Mouse (Mus musculus): ENCODE data around the gene Ercc4. TPM values are rescaled to one million over a fixed set of nuclear protein-coding genes. Genes with fewer than 3 reads are reported as not detected.
"Not testable (repeated sequence)": the region's sequence is repeated elsewhere in the genome, so short reads cannot be mapped to it uniquely, and the experiment has no call there.

Ercc4 gene
- polyA plus RNA-seq, 1 experiment from 2014 or later = 8.1 TPM

DNA sequence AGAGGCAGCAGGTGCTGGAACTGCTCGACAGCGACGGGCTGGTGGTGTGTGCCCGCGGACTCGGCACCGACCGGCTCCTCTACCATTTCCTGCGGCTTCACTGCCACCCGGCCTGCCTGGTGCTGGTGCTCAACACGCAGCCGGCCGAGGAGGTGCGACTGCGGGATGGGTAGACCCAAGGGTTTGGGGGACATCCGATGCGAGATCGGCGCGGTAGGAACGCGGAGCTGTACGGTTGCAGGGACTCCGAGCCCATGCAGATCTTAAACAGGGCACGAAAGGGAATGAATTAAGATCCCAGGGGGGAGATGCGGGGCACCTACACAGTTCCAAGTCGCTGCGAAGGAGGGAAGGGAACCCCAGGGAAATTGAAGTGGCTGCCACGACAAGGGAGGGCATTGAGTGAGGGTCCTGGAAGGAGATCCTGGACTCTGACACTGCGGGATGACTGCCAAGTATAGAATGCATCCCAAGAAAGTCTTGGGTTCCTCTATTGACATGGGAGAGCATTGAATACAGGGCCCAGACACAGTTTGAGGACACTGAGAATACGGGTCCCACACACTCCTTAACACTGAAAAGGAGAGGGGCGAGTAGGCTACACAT, 609 bp downstream of the Ercc4 start:
- Histone ChIP-seq H3K4me1 (ENCODE audit: insufficient read depth, low read depth, low read length) (peaks cover 5% of the 10 kb centered on the region; the same call in 1 of the 2 replicates), H3K4me3 (ENCODE audit: low read depth, low read length) (peak overlapping the region; percentile 55), H3K27ac (ENCODE audit: low read length) (peak overlapping the region; percentile 81), H3K36me3 (ENCODE audit: insufficient read depth, low read length) (peaks cover 9% of the 10 kb centered on the region; the same call in 1 of the 2 replicates), H3K4me2 (replicated peaks; ENCODE audit: low read depth, low read length) (peak overlapping the region; percentile 85), H3K9ac (replicated peaks; ENCODE audit: low read depth) (peak overlapping the region; percentile 95), H3K27me3 (replicated peaks; ENCODE audit: insufficient read depth, low read length) (no peaks in the 10 kb centered on the region), H3K9me3 (ENCODE audit: low read length) (no peaks in the 10 kb centered on the region)
- TF ChIP-seq EP300 (IDR thresholded peaks at IDR 0.05) = no peak
- TF ChIP-seq CTCF (IDR thresholded peaks at IDR 0.05) = no peak
- ATAC-seq = peak; percentile 62; the same call in 1 of the 2 replicates
- WGBS = under 1% methylated on average over 31 of the region's 32 CpGs
- no peak for DNase-seq (ENCODE audit: low spot score)

GRCm38 (mm10) chr16:13114821-13115220, 5.3 kb downstream of the Ercc4 start:
- 88% methylated on average over 2 of the region's 2 CpGs for WGBS

GRCm38 (mm10) chr16:13115466-13115865, 6.0 kb downstream of the Ercc4 start:
- ATAC-seq = not testable (repeated sequence)

More at GRCm38 (mm10) chr16:13114821-13115220, 5.3 kb downstream of the Ercc4 start:
- Histone ChIP-seq H3K9me3 (ENCODE audit: low read length) (no peaks in the 10 kb centered on the region), H3K9ac (replicated peaks; ENCODE audit: low read depth) (no peak overlapping the region), H3K27ac (ENCODE audit: low read length) (no peak overlapping the region), H3K4me2 (replicated peaks; ENCODE audit: low read depth, low read length) (no peak overlapping the region), H3K27me3 (replicated peaks; ENCODE audit: insufficient read depth, low read length) (no peaks in the 10 kb centered on the region), H3K4me1 (ENCODE audit: insufficient read depth, low read depth, low read length) (peaks cover 5% of the 10 kb centered on the region; the same call in 1 of the 2 replicates), H3K36me3 (ENCODE audit: insufficient read depth, low read length) (peaks cover 9% of the 10 kb centered on the region; the same call in 1 of the 2 replicates), H3K4me3 (ENCODE audit: low read depth, low read length) (no peak overlapping the region)
- ATAC-seq = no peak
- no peak for DNase-seq (ENCODE audit: low spot score)
- TF ChIP-seq EP300 (IDR thresholded peaks at IDR 0.05) (no peak), CTCF (IDR thresholded peaks at IDR 0.05) (no peak)

DNA sequence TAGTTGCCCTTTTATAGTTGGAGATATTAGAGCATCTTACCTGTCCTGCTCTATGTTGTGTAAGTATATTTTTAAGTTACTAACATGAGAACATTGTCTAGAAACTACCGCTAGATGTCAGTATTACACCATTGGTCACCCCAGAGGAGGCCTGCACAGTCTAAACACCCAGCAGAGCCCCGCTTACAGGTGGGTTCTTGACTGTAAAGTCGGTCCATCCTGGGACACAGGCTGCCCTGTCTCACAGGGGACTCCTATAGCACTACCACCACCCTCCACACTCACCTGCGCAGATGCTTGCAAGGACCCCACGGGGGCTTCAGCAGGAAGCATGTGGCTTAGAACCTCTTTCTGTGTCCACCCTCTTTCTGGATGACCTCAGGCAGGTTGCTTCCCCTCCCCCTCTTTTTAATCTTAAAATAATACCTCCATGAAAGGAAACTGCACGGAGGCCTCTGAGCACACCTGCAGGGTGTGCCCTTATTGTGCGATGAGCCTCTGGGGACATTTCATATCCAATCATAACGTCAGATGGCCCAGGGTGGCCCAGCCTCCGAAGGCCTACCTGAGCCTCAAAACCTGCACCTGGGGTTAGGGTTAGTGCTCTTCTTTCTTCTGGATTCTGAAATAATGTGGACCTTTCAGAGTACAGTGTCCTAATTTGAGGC, 7.9 kb downstream of the Ercc4 start:
- no peak overlapping the region for H3K4me2 ChIP-seq (replicated peaks; ENCODE audit: low read depth, low read length)
- H3K27me3 ChIP-seq (replicated peaks; ENCODE audit: insufficient read depth, low read length) = no peaks in the 10 kb centered on the region
- H3K4me1 ChIP-seq (ENCODE audit: insufficient read depth, low read depth, low read length) = no peaks in the 10 kb centered on the region
- no peak overlapping the region for H3K9ac ChIP-seq (replicated peaks; ENCODE audit: low read depth)
- H3K36me3 ChIP-seq (ENCODE audit: insufficient read depth, low read length) = peaks cover 12% of the 10 kb centered on the region; the same call in 1 of the 2 replicates
- H3K9me3 ChIP-seq (ENCODE audit: low read length) = no peaks in the 10 kb centered on the region
- H3K27ac ChIP-seq (ENCODE audit: low read length) = no peak overlapping the region
- WGBS = 62% methylated on average over 9 of the region's 9 CpGs
- TF ChIP-seq EP300 (IDR thresholded peaks at IDR 0.05) = no peak
- peak; percentile 78 for TF ChIP-seq CTCF (IDR thresholded peaks at IDR 0.05)
- ATAC-seq (peak; percentile 85), DNase-seq (ENCODE audit: low spot score) (peak; percentile 87)
- H3K4me3 ChIP-seq (ENCODE audit: low read depth, low read length) = no peak overlapping the region

More at GRCm38 (mm10) chr16:13115466-13115865, 6.0 kb downstream of the Ercc4 start:
- WGBS = 79% methylated on average over 2 of the region's 3 CpGs
- not testable (repeated sequence) for H3K27me3 ChIP-seq (replicated peaks; ENCODE audit: insufficient read depth, low read length); H3K4me2 ChIP-seq (replicated peaks; ENCODE audit: low read depth, low read length); H3K36me3 ChIP-seq (ENCODE audit: insufficient read depth, low read length); H3K4me1 ChIP-seq (ENCODE audit: insufficient read depth, low read depth, low read length); H3K4me3 ChIP-seq (ENCODE audit: low read depth, low read length); H3K27ac ChIP-seq (ENCODE audit: low read length); H3K9me3 ChIP-seq (ENCODE audit: low read length); H3K9ac ChIP-seq (replicated peaks; ENCODE audit: low read depth); DNase-seq (ENCODE audit: low spot score)

DNA sequence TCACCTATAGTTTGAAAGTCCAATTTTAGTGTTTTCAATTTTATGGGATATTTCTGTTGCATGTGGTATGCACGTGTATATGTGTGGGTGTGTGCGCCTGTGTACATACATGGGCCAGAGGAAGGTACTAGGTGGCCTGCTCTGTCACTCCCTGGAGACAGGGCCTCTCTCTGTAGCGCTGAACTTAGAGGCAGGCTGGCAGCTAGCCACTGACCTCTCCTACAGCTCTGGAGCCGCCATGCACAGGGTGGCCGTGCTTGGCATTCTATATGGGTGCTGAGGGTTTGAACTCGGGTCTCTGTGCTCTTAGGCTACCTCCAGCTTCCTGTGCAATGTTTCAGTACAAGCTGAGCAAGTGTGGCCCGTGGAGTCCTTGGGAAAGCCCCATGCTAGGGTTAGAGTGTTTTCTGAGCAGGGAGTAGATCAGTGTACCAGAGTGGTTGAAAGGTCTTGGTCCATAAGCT, 8.5 kb downstream of the Ercc4 start:
- H3K4me2 ChIP-seq (replicated peaks; ENCODE audit: low read depth, low read length) = no peak overlapping the region
- no peak overlapping the region for H3K4me3 ChIP-seq (ENCODE audit: low read depth, low read length)
- no peak overlapping the region for H3K27ac ChIP-seq (ENCODE audit: low read length)
- H3K4me1 ChIP-seq (ENCODE audit: insufficient read depth, low read depth, low read length) = no peaks in the 10 kb centered on the region
- H3K36me3 ChIP-seq (ENCODE audit: insufficient read depth, low read length) = peaks cover 15% of the 10 kb centered on the region; the same call in 1 of the 2 replicates
- ATAC-seq = no peak
- H3K9me3 ChIP-seq (ENCODE audit: low read length) = no peaks in the 10 kb centered on the region
- no peak for TF ChIP-seq EP300 (IDR thresholded peaks at IDR 0.05)
- TF ChIP-seq CTCF (IDR thresholded peaks at IDR 0.05) = no peak
- DNase-seq (ENCODE audit: low spot score) = no peak
- no peaks in the 10 kb centered on the region for H3K27me3 ChIP-seq (replicated peaks; ENCODE audit: insufficient read depth, low read length)
- 87% methylated on average over 7 of the region's 7 CpGs for WGBS
- H3K9ac ChIP-seq (replicated peaks; ENCODE audit: low read depth) = no peak overlapping the region

DNA sequence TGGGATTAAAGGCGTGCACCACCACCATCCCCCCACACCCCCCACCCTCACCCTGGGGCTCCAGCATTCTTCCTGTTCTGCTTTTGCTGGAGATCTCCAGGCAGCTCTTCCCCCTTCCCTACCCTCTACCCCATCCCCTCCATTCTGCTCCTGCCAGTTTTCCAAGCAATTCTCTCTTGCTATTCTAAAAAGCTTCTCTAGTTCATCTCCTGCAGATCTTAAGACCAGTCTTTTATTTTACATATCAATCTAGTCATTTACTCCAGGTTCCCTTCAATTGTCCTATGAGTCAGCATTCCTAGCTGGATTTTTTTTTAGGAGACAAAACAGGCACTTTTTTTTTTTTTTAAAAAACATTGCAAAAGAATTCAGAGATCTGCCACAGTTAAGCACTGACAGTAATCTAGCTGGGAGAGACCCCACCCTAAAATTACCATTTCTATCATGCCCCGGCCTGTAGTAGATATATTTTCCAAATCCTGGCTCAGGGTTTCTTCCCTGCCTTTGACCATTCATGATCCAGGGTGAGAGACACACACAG, 9.3 kb downstream of the Ercc4 start:
- DNase-seq (ENCODE audit: low spot score) = no peak
- H3K4me1 ChIP-seq (ENCODE audit: insufficient read depth, low read depth, low read length) = no peaks in the 10 kb centered on the region
- no peak overlapping the region for H3K4me2 ChIP-seq (replicated peaks; ENCODE audit: low read depth, low read length)
- no peak overlapping the region for H3K27ac ChIP-seq (ENCODE audit: low read length)
- H3K9ac ChIP-seq (replicated peaks; ENCODE audit: low read depth) = no peak overlapping the region
- no peaks in the 10 kb centered on the region for H3K9me3 ChIP-seq (ENCODE audit: low read length)
- peaks cover 7% of the 10 kb centered on the region; the same call in 1 of the 2 replicates for H3K36me3 ChIP-seq (ENCODE audit: insufficient read depth, low read length)
- TF ChIP-seq EP300 (IDR thresholded peaks at IDR 0.05) (no peak), CTCF (IDR thresholded peaks at IDR 0.05) (no peak)
- H3K27me3 ChIP-seq (replicated peaks; ENCODE audit: insufficient read depth, low read length) = no peaks in the 10 kb centered on the region
- 90% methylated on average over 2 of the region's 2 CpGs for WGBS
- ATAC-seq = no peak
- H3K4me3 ChIP-seq (ENCODE audit: low read depth, low read length) = no peak overlapping the region
